Mouse (Mus musculus): ENCODE results near the gene Gpat3. TPM values are rescaled to one million over a fixed set of nuclear protein-coding genes. Genes with fewer than 3 reads are reported as not detected.

The Gpat3 gene
- total RNA-seq, 1 experiment from 2014 or later, result not detected

DNA sequence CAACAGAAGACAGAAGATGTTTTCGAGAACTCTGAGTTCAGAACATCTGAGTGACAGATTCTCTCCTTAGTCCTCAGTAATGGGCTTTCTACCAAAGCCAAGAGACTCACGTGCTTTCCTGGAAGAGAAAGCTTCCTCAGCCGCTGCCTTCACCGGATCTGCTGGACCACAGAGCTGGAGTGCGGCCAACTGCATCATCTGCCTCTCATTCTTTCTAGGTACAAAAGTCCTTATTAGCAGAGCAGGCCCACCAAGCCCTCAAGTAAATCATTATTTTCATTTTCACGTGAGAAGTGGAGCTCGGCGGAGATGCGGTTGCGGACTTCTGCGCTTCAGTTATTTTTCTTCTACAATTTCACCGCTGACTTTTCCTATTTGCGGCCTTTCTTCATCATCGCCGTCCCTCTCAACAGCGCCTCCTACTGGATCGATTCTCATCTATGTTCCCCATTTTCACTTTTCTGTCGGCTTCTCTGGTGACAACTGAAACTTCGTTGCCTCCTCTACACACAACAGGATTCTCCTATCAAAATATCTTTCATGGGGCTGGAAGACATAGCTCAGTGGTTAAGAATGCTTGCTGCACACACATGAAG is 66.1 kb downstream of the Gpat3 start:
- peak; percentile 60 for ATAC-seq (replicated peaks; ENCODE audit: low read depth, poor library complexity, severe bottlenecking)

DNA sequence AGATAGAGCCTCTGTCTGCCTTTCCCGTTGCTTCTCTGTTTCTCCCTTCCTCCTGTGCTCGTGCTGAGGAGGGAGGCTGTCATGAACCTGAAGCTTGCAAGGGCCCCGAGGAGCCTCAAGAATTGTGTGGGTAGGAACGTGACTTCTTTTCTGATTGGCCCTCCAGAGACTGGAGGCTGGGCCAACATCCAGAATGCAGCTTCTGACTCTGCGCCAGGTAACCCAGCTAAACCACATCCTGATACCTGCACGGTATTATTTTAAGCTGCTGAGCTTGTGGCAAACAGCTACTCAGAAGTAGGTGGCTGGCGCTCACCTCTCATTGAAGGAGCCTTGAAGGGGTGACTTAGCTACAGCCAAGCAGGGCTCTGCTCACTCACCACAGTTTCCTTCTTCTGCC is 66.9 kb downstream of the Gpat3 start:
- 0 out of 2 replicates have a peak, but pooled peaks have one; percentile 27 for ATAC-seq (replicated peaks; ENCODE audit: low read depth, poor library complexity, severe bottlenecking)

DNA sequence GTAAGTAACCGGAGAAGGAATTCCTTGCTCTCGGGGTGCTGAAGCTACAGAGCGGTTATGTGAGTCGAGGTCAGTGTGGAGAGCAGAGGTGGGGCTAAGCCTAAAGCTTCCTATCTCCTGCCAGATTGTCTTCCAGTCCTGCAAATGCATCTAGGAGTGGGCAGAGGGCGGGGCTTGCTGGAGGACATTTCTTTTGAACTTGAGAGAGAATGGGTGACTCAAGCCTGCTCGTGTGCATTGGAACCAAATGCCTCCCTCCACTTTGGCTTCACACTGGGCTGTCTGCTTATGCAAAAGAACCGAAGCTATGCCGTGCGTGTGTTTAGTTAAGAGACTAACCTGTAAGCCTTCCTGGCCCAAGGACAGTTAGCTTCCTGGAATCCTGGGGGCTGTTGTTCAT is 67.8 kb downstream of the Gpat3 start:
- no peak for ATAC-seq (replicated peaks; ENCODE audit: low read depth, poor library complexity, severe bottlenecking)

DNA sequence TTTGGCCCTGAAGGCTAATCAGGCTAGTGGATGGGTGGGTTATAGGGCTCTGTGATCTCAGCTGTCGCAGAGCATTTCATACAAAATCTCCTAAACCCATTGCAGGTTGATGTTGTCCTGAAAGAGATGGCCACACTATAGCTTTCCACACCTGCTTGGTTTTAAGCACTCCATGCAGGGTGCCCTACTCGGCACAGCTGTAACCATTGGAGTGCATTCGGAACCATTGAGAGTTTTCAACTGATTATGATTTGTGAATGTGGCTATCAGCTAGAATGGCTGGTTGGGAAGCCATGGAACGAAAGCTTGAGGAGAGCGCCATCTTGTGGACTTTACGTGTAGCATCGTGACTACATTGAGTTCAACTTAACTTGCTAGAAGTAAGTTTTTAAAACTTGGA is 69.5 kb downstream of the Gpat3 start:
- ATAC-seq (replicated peaks; ENCODE audit: low read depth, poor library complexity, severe bottlenecking), result peak; percentile 57

DNA sequence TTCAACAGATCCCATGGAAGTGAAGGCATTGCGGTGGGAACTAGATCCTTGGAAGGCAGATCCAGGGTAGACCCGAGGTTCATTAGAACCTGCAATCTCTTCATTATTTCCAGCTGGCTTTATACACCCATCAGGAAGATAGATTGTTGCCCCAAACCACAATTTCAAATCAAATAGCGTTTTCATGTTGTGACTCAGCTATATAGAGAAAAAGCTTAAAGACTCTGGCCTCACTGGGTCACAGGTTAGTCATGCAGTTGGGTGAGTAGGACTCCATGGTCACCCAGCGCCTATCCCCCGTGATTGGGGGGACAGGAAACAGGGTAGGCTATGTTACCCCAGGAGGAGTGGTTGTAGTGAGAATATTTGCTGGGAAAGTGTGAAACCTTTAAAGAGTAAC is 69.9 kb downstream of the Gpat3 start:
- no peak for ATAC-seq (replicated peaks; ENCODE audit: low read depth, poor library complexity, severe bottlenecking)

DNA sequence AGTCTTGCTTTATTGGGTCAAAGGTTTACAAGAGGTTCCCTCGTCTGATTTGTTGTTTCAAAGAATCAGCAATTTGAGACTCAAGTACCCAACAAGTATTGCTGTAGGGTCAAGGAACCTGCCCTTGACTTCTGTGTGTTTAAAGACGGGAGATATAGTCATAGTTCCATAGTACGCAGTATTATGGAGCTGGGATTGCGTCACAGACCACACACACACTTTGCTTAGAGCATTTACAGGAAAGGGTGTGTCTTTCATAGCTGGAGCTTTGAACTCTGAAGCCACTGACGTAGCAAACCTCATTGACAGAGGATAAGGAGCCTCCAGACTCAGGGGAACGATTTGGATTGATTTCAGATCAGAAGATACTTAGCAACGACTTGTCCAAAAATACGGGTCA is 70.9 kb downstream of the Gpat3 start:
- peak; percentile 31 for ATAC-seq (replicated peaks; ENCODE audit: low read depth, poor library complexity, severe bottlenecking)

DNA sequence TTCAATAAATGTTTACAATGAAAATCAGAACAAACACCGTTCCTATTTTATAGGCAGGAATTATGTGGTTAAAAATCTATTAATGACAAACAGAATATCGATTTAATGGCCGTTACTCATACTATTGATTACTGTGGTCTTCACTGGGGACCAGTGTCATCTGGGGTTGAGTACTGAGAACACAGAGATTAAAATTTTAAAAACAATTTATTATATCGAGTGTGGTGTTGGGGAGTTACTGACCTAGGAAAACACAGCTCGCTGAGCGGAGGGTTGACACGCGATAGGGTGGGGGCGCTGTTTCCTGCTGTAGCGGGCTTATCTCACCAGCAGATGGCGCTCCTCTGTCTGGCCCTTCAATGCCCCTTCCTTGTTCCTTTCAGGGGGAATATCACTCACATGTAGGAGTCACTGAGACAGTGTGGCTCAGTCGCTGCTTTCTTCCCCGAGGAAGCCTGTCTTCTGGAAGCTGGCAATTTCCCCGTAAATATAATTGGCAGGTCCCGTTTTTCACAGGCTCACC is 71.8 kb downstream of the Gpat3 start:
- ATAC-seq (replicated peaks; ENCODE audit: low read depth, poor library complexity, severe bottlenecking), result peak; percentile 75

DNA sequence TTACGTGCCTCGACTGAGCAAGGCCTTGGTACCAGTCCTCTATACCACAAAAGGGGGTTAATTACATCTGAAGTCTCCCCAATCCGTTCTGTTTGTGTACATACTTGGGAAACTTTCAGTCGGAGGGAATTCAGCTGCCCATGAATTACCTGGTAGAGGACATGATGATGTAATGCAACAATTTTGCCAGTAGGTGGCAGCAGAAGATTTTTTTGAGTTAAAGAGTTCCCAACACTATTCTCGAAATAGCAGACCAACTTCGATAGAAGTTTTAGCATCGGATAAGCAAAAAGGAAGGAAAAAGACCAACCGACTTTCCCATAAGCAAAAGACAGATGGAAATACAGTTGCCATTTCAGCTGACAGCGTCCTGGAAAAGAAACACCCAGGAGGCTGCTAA is 73.6 kb downstream of the Gpat3 start:
- ATAC-seq (replicated peaks; ENCODE audit: low read depth, poor library complexity, severe bottlenecking), result 0 out of 2 replicates have a peak, but pooled peaks have one; percentile 38

DNA sequence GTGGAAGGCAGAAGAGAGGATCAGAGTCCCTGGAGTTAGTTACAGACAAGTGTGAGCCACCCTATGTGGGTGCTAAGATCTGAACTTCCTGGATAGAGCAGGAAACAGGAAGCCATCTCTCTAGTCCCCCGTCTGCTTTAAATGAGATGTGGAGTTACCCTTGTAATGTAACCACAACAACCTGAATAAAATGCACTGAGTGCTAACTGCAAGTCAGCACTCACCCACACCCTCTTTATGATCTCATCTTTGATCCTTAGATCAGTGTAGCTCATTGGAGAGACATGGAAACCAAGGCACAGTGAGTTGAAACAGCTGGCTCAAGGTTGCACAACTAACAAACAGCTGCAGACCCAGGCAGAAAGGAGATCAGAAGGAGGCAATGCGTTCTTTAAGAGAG is 84.2 kb downstream of the Gpat3 start:
- no peak for ATAC-seq (replicated peaks; ENCODE audit: low read depth, poor library complexity, severe bottlenecking)

DNA sequence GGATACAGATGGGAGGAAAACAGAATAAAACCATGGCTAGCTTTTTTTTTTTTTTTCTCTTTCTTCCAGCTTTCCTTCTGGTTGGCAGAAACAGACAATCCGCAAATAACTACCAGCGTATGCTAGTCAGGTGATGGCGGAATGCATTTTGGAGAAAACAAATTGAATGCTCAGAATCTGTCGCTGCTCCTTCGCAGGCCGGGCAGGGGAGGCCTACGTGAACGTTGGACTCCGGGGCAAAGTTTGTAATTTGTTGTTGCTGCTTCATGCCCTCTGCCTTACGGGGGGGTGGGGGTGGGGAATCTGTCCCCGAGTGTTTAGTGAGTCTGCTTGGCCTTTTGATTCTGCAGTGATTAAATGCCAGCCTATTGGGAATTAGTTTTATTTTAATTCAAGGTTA is 98.2 kb downstream of the Gpat3 start:
- ATAC-seq (replicated peaks; ENCODE audit: low read depth, poor library complexity, severe bottlenecking), result no peak

DNA sequence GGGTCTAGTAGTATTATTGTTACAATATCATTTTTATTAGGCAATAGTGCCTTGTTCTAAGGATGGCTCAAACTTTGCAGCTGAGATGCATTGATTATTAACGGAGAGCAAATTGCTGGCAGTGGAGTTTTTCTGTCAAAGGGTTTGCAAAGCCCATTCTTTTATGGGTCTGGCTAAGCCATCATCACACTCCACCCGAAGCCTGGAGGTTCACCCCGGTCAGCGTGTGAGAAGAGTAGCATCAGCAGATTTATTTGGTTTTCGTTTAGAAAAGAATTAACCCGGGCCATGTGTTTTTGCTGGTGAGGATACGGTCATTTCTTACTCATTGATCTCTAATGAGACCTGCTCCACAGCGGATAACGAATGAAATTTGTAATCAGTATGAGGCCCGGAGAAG is 99.8 kb downstream of the Gpat3 start:
- no peak for ATAC-seq (replicated peaks; ENCODE audit: low read depth, poor library complexity, severe bottlenecking)

Other genes starting within 250 kb of the Gpat3 start
- gene Coq2, start 170.6 kb upstream of the Gpat3 start, total RNA-seq (2017), result 33.9 and 37.5 TPM in 2 replicates
- gene Hpse, start 126.0 kb upstream of the Gpat3 start, total RNA-seq (2017), result 11.8 and 16.7 TPM in 2 replicates
- gene Helq, start 47.1 kb upstream of the Gpat3 start, total RNA-seq (2017), result 13.7 and 23.6 TPM in 2 replicates
- gene Mrps18c, start 47.1 kb upstream of the Gpat3 start, total RNA-seq (2017), result 166 and 196 TPM in 2 replicates
- 39.5 and 58.5 TPM in 2 replicates for gene Abraxas1, start 24.7 kb upstream of the Gpat3 start, total RNA-seq (2017)

All from common myeloid progenitor, adult 5-6 weeks (primary cell).